Mouse (Mus musculus): Measurements from ENCODE around the gene Prss23. TPM values are rescaled to one million over a fixed set of nuclear protein-coding genes. Genes with fewer than 3 reads are reported as not detected.

Prss23 gene
- polyA plus RNA-seq, 1 experiment from 2014 or later: 82.6 TPM

- no peaks in the 10 kb centered on the region for H3K9me3 ChIP-seq (ENCODE audit: control insufficient read depth, low read length)
- H3K27ac ChIP-seq (replicated peaks; ENCODE audit: low read depth, low read length): no peak overlapping the region
- no peaks in the 10 kb centered on the region for H3K36me3 ChIP-seq (ENCODE audit: control insufficient read depth, insufficient read depth, low read length)
- H3K4me2 ChIP-seq (ENCODE audit: low read depth, low read length): no peak overlapping the region
- 38% methylated on average over 10 of the region's 10 CpGs for WGBS
- no peak overlapping the region for H3K9ac ChIP-seq (ENCODE audit: low read depth, low read length)
- DNase-seq (ENCODE audit: low spot score) (no peak), ATAC-seq (ENCODE audit: low read depth) (no peak)
- peaks cover 18% of the 10 kb centered on the region for H3K4me1 ChIP-seq (ENCODE audit: control insufficient read depth, insufficient read depth, low read length)
- no peaks in the 10 kb centered on the region for H3K27me3 ChIP-seq (replicated peaks; ENCODE audit: control insufficient read depth, insufficient read depth, low read length)
- H3K4me3 ChIP-seq (ENCODE audit: low read depth, low read length): no peak overlapping the region
Measured at GRCm38 (mm10) chr7:89522170-89522569, 4.8 kb downstream of the Prss23 start.

- ATAC-seq (ENCODE audit: low read depth) (peak; percentile 88), DNase-seq (ENCODE audit: low spot score) (peak; percentile 86)
- WGBS: 3% methylated on average over 19 of the region's 61 CpGs
- no peaks in the 10 kb centered on the region for H3K9me3 ChIP-seq (ENCODE audit: control insufficient read depth, low read length)
- H3K4me1 ChIP-seq (ENCODE audit: control insufficient read depth, insufficient read depth, low read length): peaks cover 13% of the 10 kb centered on the region
- H3K27ac ChIP-seq (replicated peaks; ENCODE audit: low read depth, low read length): peak overlapping the region; percentile 73
- H3K36me3 ChIP-seq (ENCODE audit: control insufficient read depth, insufficient read depth, low read length): no peaks in the 10 kb centered on the region
- peak overlapping the region; percentile 71 for H3K4me3 ChIP-seq (ENCODE audit: low read depth, low read length)
- peak overlapping the region; percentile 82 for H3K9ac ChIP-seq (ENCODE audit: low read depth, low read length)
- no peaks in the 10 kb centered on the region for H3K27me3 ChIP-seq (replicated peaks; ENCODE audit: control insufficient read depth, insufficient read depth, low read length)
- peak overlapping the region; percentile 95 for H3K4me2 ChIP-seq (ENCODE audit: low read depth, low read length)
Measured at GRCm38 (mm10) chr7:89517460-89518390, 9.3 kb downstream of the Prss23 start.

GRCm38 (mm10) chr7:89516551-89517459 lies 10.2 kb downstream of the Prss23 start:
- ATAC-seq (ENCODE audit: low read depth) (peak; percentile 41; the same call in 1 of the 2 replicates), DNase-seq (ENCODE audit: low spot score) (no peak)
- peak overlapping the region; percentile 95 for H3K4me2 ChIP-seq (ENCODE audit: low read depth, low read length)
- peak overlapping the region; percentile 82 for H3K9ac ChIP-seq (ENCODE audit: low read depth, low read length)
- WGBS: 7% methylated on average over 30 of the region's 32 CpGs
- H3K9me3 ChIP-seq (ENCODE audit: control insufficient read depth, low read length): no peaks in the 10 kb centered on the region
- H3K27ac ChIP-seq (replicated peaks; ENCODE audit: low read depth, low read length): peak overlapping the region; percentile 73
- H3K4me3 ChIP-seq (ENCODE audit: low read depth, low read length): peak overlapping the region; percentile 71
- H3K36me3 ChIP-seq (ENCODE audit: control insufficient read depth, insufficient read depth, low read length): no peaks in the 10 kb centered on the region
- peaks cover 6% of the 10 kb centered on the region; the same call in 1 of the 2 replicates for H3K4me1 ChIP-seq (ENCODE audit: control insufficient read depth, insufficient read depth, low read length)
- no peaks in the 10 kb centered on the region for H3K27me3 ChIP-seq (replicated peaks; ENCODE audit: control insufficient read depth, insufficient read depth, low read length)

GRCm38 (mm10) chr7:89511921-89512514 lies 15.0 kb downstream of the Prss23 start:
- no peaks in the 10 kb centered on the region for H3K27me3 ChIP-seq (replicated peaks; ENCODE audit: control insufficient read depth, insufficient read depth, low read length)
- 70% methylated on average over 4 of the region's 4 CpGs for WGBS

GRCm38 (mm10) chr7:89508672-89509071 lies 18.3 kb downstream of the Prss23 start:
- ATAC-seq (ENCODE audit: low read depth) (no peak), DNase-seq (ENCODE audit: low spot score) (no peak)
- H3K27me3 ChIP-seq (replicated peaks; ENCODE audit: control insufficient read depth, insufficient read depth, low read length): no peaks in the 10 kb centered on the region
- H3K4me3 ChIP-seq (ENCODE audit: low read depth, low read length): no peak overlapping the region
- 0 out of 2 replicates have a peak, but pooled peaks cover 10% of the 10 kb centered on the region for H3K36me3 ChIP-seq (ENCODE audit: control insufficient read depth, insufficient read depth, low read length)
- no peak overlapping the region for H3K27ac ChIP-seq (replicated peaks; ENCODE audit: low read depth, low read length)
- WGBS: 64% methylated on average over 4 of the region's 4 CpGs
- H3K4me1 ChIP-seq (ENCODE audit: control insufficient read depth, insufficient read depth, low read length): no peaks in the 10 kb centered on the region
- H3K9ac ChIP-seq (ENCODE audit: low read depth, low read length): no peak overlapping the region
- no peaks in the 10 kb centered on the region for H3K9me3 ChIP-seq (ENCODE audit: control insufficient read depth, low read length)
- no peak overlapping the region for H3K4me2 ChIP-seq (ENCODE audit: low read depth, low read length)

More at GRCm38 (mm10) chr7:89511921-89512514, 15.0 kb downstream of the Prss23 start:
- Histone ChIP-seq H3K9me3 (ENCODE audit: control insufficient read depth, low read length) (no peaks in the 10 kb centered on the region), H3K27ac (replicated peaks; ENCODE audit: low read depth, low read length) (no peak overlapping the region), H3K4me3 (ENCODE audit: low read depth, low read length) (no peak overlapping the region), H3K36me3 (ENCODE audit: control insufficient read depth, insufficient read depth, low read length) (0 out of 2 replicates have a peak, but pooled peaks cover 10% of the 10 kb centered on the region), H3K4me1 (ENCODE audit: control insufficient read depth, insufficient read depth, low read length) (0 out of 2 replicates have a peak, but pooled peaks cover 3% of the 10 kb centered on the region), H3K9ac (ENCODE audit: low read depth, low read length) (no peak overlapping the region), H3K4me2 (ENCODE audit: low read depth, low read length) (no peak overlapping the region)
- DNase-seq (ENCODE audit: low spot score) (no peak), ATAC-seq (ENCODE audit: low read depth) (no peak)

GRCm38 (mm10) chr7:89499516-89500307 lies 27.3 kb downstream of the Prss23 start:
- no peaks in the 10 kb centered on the region for H3K36me3 ChIP-seq (ENCODE audit: control insufficient read depth, insufficient read depth, low read length)
- DNase-seq (ENCODE audit: low spot score) (peak; percentile 92), ATAC-seq (ENCODE audit: low read depth) (peak; percentile 84)
- WGBS: 20% methylated on average over 17 of the region's 17 CpGs
- H3K9ac ChIP-seq (ENCODE audit: low read depth, low read length): no peak overlapping the region
- H3K9me3 ChIP-seq (ENCODE audit: control insufficient read depth, low read length): no peaks in the 10 kb centered on the region
- 0 out of 2 replicates have a peak, but pooled peaks cover 2% of the 10 kb centered on the region for H3K27me3 ChIP-seq (replicated peaks; ENCODE audit: control insufficient read depth, insufficient read depth, low read length)
- H3K4me1 ChIP-seq (ENCODE audit: control insufficient read depth, insufficient read depth, low read length): no peaks in the 10 kb centered on the region; the same call in none of the 2 replicates
- H3K4me3 ChIP-seq (ENCODE audit: low read depth, low read length): no peak overlapping the region
- H3K4me2 ChIP-seq (ENCODE audit: low read depth, low read length): peak overlapping the region; percentile 40
- 0 out of 2 replicates have a peak overlapping the region, but pooled peaks have one; percentile 28 for H3K27ac ChIP-seq (replicated peaks; ENCODE audit: low read depth, low read length)

GRCm38 (mm10) chr7:89483769-89484568 lies 43.0 kb downstream of the Prss23 start:
- H3K36me3 ChIP-seq (ENCODE audit: control insufficient read depth, insufficient read depth, low read length): no peaks in the 10 kb centered on the region
- no peaks in the 10 kb centered on the region for H3K27me3 ChIP-seq (replicated peaks; ENCODE audit: control insufficient read depth, insufficient read depth, low read length)
- DNase-seq (ENCODE audit: low spot score) (no peak), ATAC-seq (ENCODE audit: low read depth) (no peak)
- no peak overlapping the region for H3K27ac ChIP-seq (replicated peaks; ENCODE audit: low read depth, low read length)
- H3K4me1 ChIP-seq (ENCODE audit: control insufficient read depth, insufficient read depth, low read length): peaks cover 16% of the 10 kb centered on the region
- H3K4me2 ChIP-seq (ENCODE audit: low read depth, low read length): no peak overlapping the region
- no peak overlapping the region for H3K4me3 ChIP-seq (ENCODE audit: low read depth, low read length)
- no peak overlapping the region for H3K9ac ChIP-seq (ENCODE audit: low read depth, low read length)
- WGBS: 65% methylated on average over 7 of the region's 7 CpGs
- H3K9me3 ChIP-seq (ENCODE audit: control insufficient read depth, low read length): peaks cover 10% of the 10 kb centered on the region
